In genomic region chr16:30129218-30130112, GRCm38 (mm10) we compare ENCODE assay signal across 13 mouse cellular contexts.
DNase-seq lines count a peak whose midpoint lies in the region; ATAC-seq lines count a peak whose summit lies in the region.
"Had no signal": no experiment of that assay in that cellular context is flagged by ENCODE, and none has a peak within 500 bp of the region (broad histone marks: within the 10 kb centered on the region; RNA-seq: fewer than 3 reads in every experiment).

No protein-coding gene starts in this region.

- H3K27ac ChIP-seq in embryonic facial prominence, embryonic 10.5 days (replicated peaks), result peak overlapping the region; percentile 14
- H3K27ac ChIP-seq in hindbrain, embryonic 12.5 days, result 0 out of 2 replicates have a peak overlapping the region, but pooled peaks have one; percentile 13
- H3K27ac ChIP-seq in midbrain, embryonic 15.5 days, result no peak overlapping the region
- H3K27ac ChIP-seq: heart, adult 2 months; liver, embryonic 12.5 days; stomach, postnatal 0 days had no signal

- no peaks in the 10 kb centered on the region for H3K36me3 ChIP-seq in embryonic facial prominence, embryonic 10.5 days (replicated peaks)
- no peaks in the 10 kb centered on the region for H3K36me3 ChIP-seq in hindbrain, embryonic 12.5 days
- H3K36me3 ChIP-seq in midbrain, embryonic 15.5 days (replicated peaks), result no peaks in the 10 kb centered on the region
- H3K36me3 ChIP-seq: liver, embryonic 12.5 days had no signal

- peak; percentile 85 for ATAC-seq in hindbrain, embryonic 12.5 days (ENCODE audit: low FRiP score)
- ATAC-seq in midbrain, embryonic 15.5 days (replicated peaks), result peak; percentile 70
- ATAC-seq: inflammation-experienced regulatory T-cells, adult 6 months; liver, embryonic 12.5 days had no signal

- WGBS in embryonic facial prominence, embryonic 10.5 days, result 39% methylated on average over 17 of the region's 17 CpGs
- WGBS in hindbrain, embryonic 12.5 days, result 16% methylated on average over 17 of the region's 17 CpGs
- 11% methylated on average over 17 of the region's 17 CpGs for WGBS in midbrain, embryonic 15.5 days

- H3K9ac ChIP-seq in hindbrain, embryonic 12.5 days, result no peak overlapping the region
- H3K9ac ChIP-seq in midbrain, embryonic 15.5 days, result no peak overlapping the region
- H3K9ac ChIP-seq: liver, embryonic 12.5 days had no signal

- H3K9me3 ChIP-seq in embryonic facial prominence, embryonic 10.5 days, result peaks cover 5% of the 10 kb centered on the region; the same call in 1 of the 2 replicates
- H3K9me3 ChIP-seq in hindbrain, embryonic 12.5 days (replicated peaks), result 0 out of 2 replicates have a peak, but pooled peaks cover 4% of the 10 kb centered on the region
- H3K9me3 ChIP-seq in midbrain, embryonic 15.5 days, result no peaks in the 10 kb centered on the region
- H3K9me3 ChIP-seq: liver, embryonic 12.5 days had no signal

- no peak overlapping the region for H3K4me2 ChIP-seq in hindbrain, embryonic 12.5 days (replicated peaks)
- no peak overlapping the region for H3K4me2 ChIP-seq in midbrain, embryonic 15.5 days
- H3K4me2 ChIP-seq: liver, embryonic 12.5 days had no signal

- DNase-seq in Muller cell, postnatal 12 days (ENCODE audit: inconsistent ontology term), result peak; percentile 90
- peak; percentile 42 for DNase-seq in embryonic facial prominence, embryonic 10.5 days (ENCODE audit: low spot score)
- no peak for DNase-seq in lung, adult 18-20 months
- no peak for DNase-seq in lung, postnatal 36 days
- DNase-seq in adrenal gland, adult 18-20 months (ENCODE audit: low spot score in 2 of 2), result no peak
- no peak for DNase-seq in kidney, postnatal 14 days
- DNase-seq: cerebellum, adult 8-10 months; heart, adult 2 months had no signal

- H3K27me3 ChIP-seq in embryonic facial prominence, embryonic 10.5 days (replicated peaks; ENCODE audit: low read depth, poor library complexity, severe bottlenecking), result peaks cover 100% of the 10 kb centered on the region
- H3K27me3 ChIP-seq in hindbrain, embryonic 12.5 days, result peaks cover 92% of the 10 kb centered on the region
- H3K27me3 ChIP-seq in midbrain, embryonic 15.5 days (replicated peaks), result peaks cover 52% of the 10 kb centered on the region

- H3K4me3 ChIP-seq in embryonic facial prominence, embryonic 10.5 days, result no peak overlapping the region
- no peak overlapping the region for H3K4me3 ChIP-seq in hindbrain, embryonic 12.5 days
- no peak overlapping the region for H3K4me3 ChIP-seq in midbrain, embryonic 15.5 days
- H3K4me3 ChIP-seq: heart, adult 2 months; liver, embryonic 12.5 days had no signal

- peaks cover 31% of the 10 kb centered on the region for H3K4me1 ChIP-seq in embryonic facial prominence, embryonic 10.5 days
- peaks cover 15% of the 10 kb centered on the region for H3K4me1 ChIP-seq in hindbrain, embryonic 12.5 days
- peaks cover 9% of the 10 kb centered on the region for H3K4me1 ChIP-seq in midbrain, embryonic 15.5 days

Comparison
In these comparisons a context has a peak if more than half of its experiments do, and no peak if none do; other contexts are left out.
1. DNase-seq: peak in Muller cell, postnatal 12 days (single experiment) and embryonic facial prominence, embryonic 10.5 days (single experiment); none in lung, adult 18-20 months (0 of 2), lung, postnatal 36 days (single experiment), adrenal gland, adult 18-20 months (0 of 2) and kidney, postnatal 14 days (single experiment).